Mouse (Mus musculus) liver, embryonic 14.5 days (tissue): ENCODE results near the gene Srgap3. TPM values are rescaled to one million over a fixed set of nuclear protein-coding genes. Genes with fewer than 3 reads are reported as not detected.

Source experiments
- ATAC-seq: fragments of 200-750 bp; cut with Nextera tagmentation; 2 replicates; pipeline ENCODE4 v1.8.0; 2017; ENCODE audit warnings: moderate number of reproducible peaks, mild to moderate bottlenecking, moderate library complexity; ENCODE audit not compliant: insufficient read depth
- DNase-seq, 3 experiments: peaks; one replicate each; pipeline ENCODE4 v3.0.0-alpha.2; 2012 to 2013; ENCODE audit warnings: low read depth in 3 of 3, low spot score in 3 of 3
- H3K27ac ChIP-seq: fragments of 300-500 bp; sonication (generic); 2 replicates; pipeline ENCODE4 v1.5.1; 2014; ENCODE audit warnings: moderate library complexity, mild to moderate bottlenecking, control low read depth, inconsistent platforms
- H3K27me3 ChIP-seq: fragments of 300-500 bp; sonication (generic); 2 replicates; pipeline ENCODE4 v1.6.1; 2014; ENCODE audit warnings: mild to moderate bottlenecking, low read length, moderate library complexity; ENCODE audit not compliant: control insufficient read depth, insufficient read depth
- H3K36me3 ChIP-seq: fragments of 300-500 bp; sonication (generic); replicated peaks from 2 replicates; pipeline ENCODE4 v1.6.1; 2014; ENCODE audit warnings: low read depth; ENCODE audit not compliant: control insufficient read depth, insufficient read depth
- H3K4me1 ChIP-seq, 2 experiments: fragments of 200-500 bp in 1 of 2; fragments of 300-500 bp in 1 of 2; sonication (generic) in 1 of 2; replicated peaks; 2 replicates each; pipeline ENCODE4 v1.6.1; 2012 to 2014; ENCODE audit warnings: antibody characterized with exemption in 1 of 2, inconsistent platforms in 1 of 2, low read length in 1 of 2; ENCODE audit not compliant: control insufficient read depth in 2 of 2, insufficient read depth in 2 of 2
- H3K4me2 ChIP-seq: fragments of 300-500 bp; sonication (generic); 2 replicates; pipeline ENCODE4 v1.6.1; 2014; ENCODE audit warnings: low read depth, mild to moderate bottlenecking, control low read depth, moderate library complexity
- H3K4me3 ChIP-seq, 2 experiments: fragments of 200-500 bp in 1 of 2; fragments of 300-500 bp in 1 of 2; sonication (generic) in 1 of 2; 2 replicates each; pipeline ENCODE4 v1.5.1; 2012 to 2014; ENCODE audit warnings: low read depth in 2 of 2, low read length in 2 of 2, mild to moderate bottlenecking in 2 of 2, control low read depth in 1 of 2, inconsistent platforms in 1 of 2, moderate library complexity in 1 of 2; ENCODE audit not compliant: insufficient read depth in 1 of 2
- H3K9ac ChIP-seq: fragments of 300-500 bp; sonication (generic); replicated peaks from 2 replicates; pipeline ENCODE4 v1.6.1; 2014; ENCODE audit warnings: mild to moderate bottlenecking, control low read depth, moderate library complexity
- H3K9me3 ChIP-seq: fragments of 300-500 bp; sonication (generic); 2 replicates; pipeline ENCODE4 v1.6.1; 2016; ENCODE audit warnings: low read length, mixed read lengths; ENCODE audit not compliant: control insufficient read depth
- CTCF ChIP-seq: IDR thresholded peaks from 2 replicates; pipeline ENCODE4 v1.5.1; 2016; ENCODE audit warnings: antibody characterized with exemption, low read depth, control low read depth
- EP300 ChIP-seq: IDR thresholded peaks from 2 replicates; pipeline ENCODE4 v1.6.1; 2016; ENCODE audit warnings: antibody characterized with exemption, low read depth
- WGBS: fragments of 180-500 bp; shearing (Covaris S2); extraction: QIAGEN DNeasy Blood & Tissue Kit; methylation state at CpG from one replicate; pipeline ENCODE4 v1.1.7; 2014; ENCODE audit not compliant: insufficient replicate concordance; 5-methylcytosine and 5-hydroxymethylcytosine counted together
- polyA plus RNA-seq, 2 experiments: library from polyadenylated mRNA; depleted of rRNA in 1 of 2; stranded (reverse) in 1 of 2; unstranded in 1 of 2; fragments of >200 nt; fragmentation: Nextera tagmentation in 1 of 2; extraction: Ambion mirVana in 1 of 2; gene quantifications; 2 replicates each; pipeline versions ENCODE4 v1.2.1 to v1.2.3; 2012 to 2014

Gene Srgap3
- polyA plus RNA-seq, 2 experiments, result 0.20 to 0.27 TPM

DNA sequence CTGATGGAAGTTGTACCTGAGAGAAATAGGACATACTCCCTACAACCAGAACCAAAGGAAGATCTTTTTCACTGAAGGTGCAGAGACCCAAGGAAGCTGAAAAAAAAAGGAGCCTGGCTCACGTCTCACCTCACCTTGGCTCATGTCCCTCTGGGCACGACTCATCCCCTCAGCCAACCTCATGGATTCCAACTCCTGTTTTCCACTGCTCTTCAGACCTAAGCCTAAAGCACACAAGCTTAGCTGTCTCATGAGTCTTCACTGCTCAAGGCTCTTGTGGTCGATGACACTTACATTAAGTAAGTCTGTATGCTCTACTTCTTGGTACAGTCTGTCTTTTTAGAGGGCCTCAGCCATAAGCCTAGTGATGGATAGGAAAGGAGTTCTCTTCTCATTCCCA, 31.9 kb upstream of the Srgap3 start:
- no peak overlapping the region for H3K27ac ChIP-seq
- H3K9ac ChIP-seq, result no peak overlapping the region
- TF ChIP-seq EP300, result no peak
- no peak for TF ChIP-seq CTCF
- ATAC-seq (no peak), DNase-seq (no peak)
- no peaks in the 10 kb centered on the region for H3K4me1 ChIP-seq
- no peaks in the 10 kb centered on the region for H3K36me3 ChIP-seq
- H3K4me2 ChIP-seq, result no peak overlapping the region
- no peaks in the 10 kb centered on the region for H3K9me3 ChIP-seq
- 66% methylated on average over 3 of the region's 3 CpGs for WGBS
- no peak overlapping the region for H3K4me3 ChIP-seq
- H3K27me3 ChIP-seq, result no peaks in the 10 kb centered on the region

GRCm38 (mm10) chr6:112977246-112977645, 30.2 kb upstream of the Srgap3 start:
- ATAC-seq (no peak), DNase-seq (no peak)
- TF ChIP-seq EP300 (no peak), CTCF (no peak)
- H3K9me3 ChIP-seq, result no peaks in the 10 kb centered on the region
- peaks cover 0 to 7% of the 10 kb centered on the region in 2 experiments; a peak in 2 of 4 replicates for H3K4me1 ChIP-seq
- no peaks in the 10 kb centered on the region for H3K36me3 ChIP-seq
- no peak overlapping the region for H3K27ac ChIP-seq
- H3K4me2 ChIP-seq, result no peak overlapping the region
- H3K9ac ChIP-seq, result no peak overlapping the region
- 77% methylated on average over 4 of the region's 4 CpGs for WGBS
- H3K27me3 ChIP-seq, result no peaks in the 10 kb centered on the region
- no peak overlapping the region for H3K4me3 ChIP-seq

GRCm38 (mm10) chr6:112976541-112976940, 29.5 kb upstream of the Srgap3 start:
- ATAC-seq (no peak), DNase-seq (no peak)
- H3K27ac ChIP-seq, result no peak overlapping the region
- H3K27me3 ChIP-seq, result no peaks in the 10 kb centered on the region
- H3K4me1 ChIP-seq, result peaks cover 0 to 14% of the 10 kb centered on the region in 2 experiments; a peak in 2 of 4 replicates
- TF ChIP-seq CTCF, result no peak
- no peak for TF ChIP-seq EP300
- H3K9ac ChIP-seq, result no peak overlapping the region
- H3K4me2 ChIP-seq, result no peak overlapping the region
- H3K9me3 ChIP-seq, result no peaks in the 10 kb centered on the region
- H3K36me3 ChIP-seq, result no peaks in the 10 kb centered on the region
- H3K4me3 ChIP-seq, result no peak overlapping the region

DNA sequence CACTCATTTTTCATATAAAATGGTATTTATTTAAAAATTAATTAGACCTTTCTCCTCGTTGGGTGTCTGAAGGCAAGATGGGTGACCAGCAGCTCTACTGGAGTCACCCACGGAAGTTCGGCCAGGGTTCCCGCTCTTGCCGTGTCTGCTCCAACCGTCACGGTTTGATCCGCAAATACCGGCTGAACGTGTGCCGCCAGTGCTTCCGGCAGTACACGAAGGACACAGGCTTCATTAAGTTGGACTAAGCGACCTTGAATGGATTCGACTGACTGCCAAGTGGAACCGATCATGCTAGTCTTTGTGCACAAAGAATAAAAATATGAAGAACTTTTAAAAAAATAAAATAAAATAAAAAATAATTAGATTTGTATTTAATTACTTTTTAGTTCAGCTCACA, 29.1 kb upstream of the Srgap3 start:
- TF ChIP-seq EP300 (no peak), CTCF (no peak)
- no peaks in the 10 kb centered on the region for H3K9me3 ChIP-seq
- peaks cover 0 to 17% of the 10 kb centered on the region in 2 experiments; a peak in 2 of 4 replicates for H3K4me1 ChIP-seq
- WGBS, result 85% methylated on average over 16 of the region's 16 CpGs
- H3K4me2 ChIP-seq, result no peak overlapping the region
- no peak for DNase-seq
- no peak overlapping the region for H3K27ac ChIP-seq
- no peak for ATAC-seq
- H3K4me3 ChIP-seq, result no peak overlapping the region
- no peak overlapping the region for H3K9ac ChIP-seq
- no peaks in the 10 kb centered on the region for H3K36me3 ChIP-seq
- no peaks in the 10 kb centered on the region for H3K27me3 ChIP-seq

- H3K4me1 ChIP-seq, result peaks cover 0 to 17% of the 10 kb centered on the region in 2 experiments; a peak in 2 of 4 replicates
- no peak overlapping the region for H3K9ac ChIP-seq
- ATAC-seq, result no peak
- no peaks in the 10 kb centered on the region for H3K9me3 ChIP-seq
- no peak overlapping the region for H3K4me3 ChIP-seq
- 75% methylated on average over 19 of the region's 19 CpGs for WGBS
- H3K36me3 ChIP-seq, result no peaks in the 10 kb centered on the region
- TF ChIP-seq CTCF (no peak), EP300 (no peak)
- DNase-seq, result no peak
- no peak overlapping the region for H3K27ac ChIP-seq
- H3K4me2 ChIP-seq, result no peak overlapping the region
- no peaks in the 10 kb centered on the region for H3K27me3 ChIP-seq
These were observed 27.0 kb upstream of the Srgap3 start for GRCm38 (mm10) chr6:112973786-112974720.
